Comparison of ENCODE assay signal across 7 mouse cellular contexts in the genomic region with DNA sequence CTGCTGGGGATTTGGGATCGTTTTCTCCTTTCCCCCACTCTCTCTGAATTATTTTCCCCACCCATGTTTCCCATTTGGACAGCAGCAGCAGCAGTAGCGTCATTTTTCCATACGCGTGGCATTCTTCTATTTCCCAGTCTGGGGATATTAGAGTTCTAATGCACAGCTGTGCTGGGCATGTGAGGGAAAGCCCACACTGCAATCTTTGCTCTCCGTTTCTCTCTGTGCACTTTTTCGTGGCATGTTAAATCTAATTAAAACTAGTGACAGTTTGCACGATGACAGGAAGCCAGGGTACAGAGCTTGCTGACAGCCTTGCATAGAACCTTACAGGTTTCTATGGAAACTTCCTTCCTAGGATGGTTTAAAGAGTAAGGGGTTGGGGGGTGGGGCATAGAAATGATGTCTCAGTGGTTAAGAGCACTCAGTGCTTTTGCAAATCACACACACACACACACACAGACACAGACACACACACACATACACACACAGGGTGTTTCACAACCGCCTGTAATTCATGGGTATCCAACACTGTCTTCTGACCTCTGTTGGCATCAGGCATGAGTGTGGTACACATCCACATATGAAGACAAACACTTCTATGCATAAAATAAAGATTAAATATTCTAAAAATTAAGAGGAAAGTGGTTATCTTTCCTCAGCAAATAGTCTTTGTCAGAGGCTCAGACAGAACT. TPM values are rescaled to one million over a fixed set of nuclear protein-coding genes. Genes with fewer than 3 reads are reported as not detected.
DNase-seq lines count a peak whose midpoint lies in the region; ATAC-seq and TF ChIP-seq lines count a peak whose summit lies in the region.

No protein-coding gene starts in this region.

- H3K27me3 ChIP-seq in liver, embryonic 12.5 days (replicated peaks): peaks cover 11% of the 10 kb centered on the region
- H3K27me3 ChIP-seq in liver, postnatal 0 days (ENCODE audit: insufficient read depth, low read length): no peaks in the 10 kb centered on the region
- H3K27me3 ChIP-seq in embryonic facial prominence, embryonic 12.5 days: no peaks in the 10 kb centered on the region
- no peaks in the 10 kb centered on the region for H3K27me3 ChIP-seq in forebrain, postnatal 0 days (ENCODE audit: insufficient read depth, low read length)
- no peaks in the 10 kb centered on the region for H3K27me3 ChIP-seq in midbrain, embryonic 16.5 days (ENCODE audit: control insufficient read depth, insufficient read depth, low read depth, low read length)

- TF ChIP-seq EP300 in liver, postnatal 0 days (IDR thresholded peaks at IDR 0.05; ENCODE audit: low read depth): no peak

- H3K4me2 ChIP-seq in liver, embryonic 12.5 days: peak overlapping the region; percentile 60; the same call in 1 of the 2 replicates
- no peak overlapping the region; the same call in 1 of the 2 replicates for H3K4me2 ChIP-seq in liver, postnatal 0 days (ENCODE audit: low read depth, low read length)
- peak overlapping the region; percentile 27 for H3K4me2 ChIP-seq in embryonic facial prominence, embryonic 12.5 days (replicated peaks)
- H3K4me2 ChIP-seq in forebrain, postnatal 0 days (ENCODE audit: low read depth): peak overlapping the region; percentile 23
- peak overlapping the region; percentile 8; the same call in 1 of the 2 replicates for H3K4me2 ChIP-seq in midbrain, embryonic 16.5 days (ENCODE audit: low read length)

- no peak for TF ChIP-seq CTCF in liver, postnatal 0 days (IDR thresholded peaks at IDR 0.05; ENCODE audit: low read depth)
- no peak for TF ChIP-seq CTCF in forebrain, postnatal 0 days (IDR thresholded peaks at IDR 0.05; ENCODE audit: low read depth)

- no peak overlapping the region for H3K27ac ChIP-seq in liver, embryonic 12.5 days
- H3K27ac ChIP-seq in liver, postnatal 0 days (ENCODE audit: low read depth): no peak overlapping the region
- H3K27ac ChIP-seq in embryonic facial prominence, embryonic 12.5 days: 0 out of 2 replicates have a peak overlapping the region, but pooled peaks have one; percentile 30
- peak overlapping the region; percentile 82 for H3K27ac ChIP-seq in forebrain, postnatal 0 days (ENCODE audit: low read depth, low read length)
- H3K27ac ChIP-seq in midbrain, embryonic 16.5 days (ENCODE audit: low read length): peak overlapping the region; percentile 44

- no peaks in the 10 kb centered on the region for H3K9me3 ChIP-seq in liver, embryonic 12.5 days (replicated peaks)
- H3K9me3 ChIP-seq in liver, postnatal 0 days (ENCODE audit: low read length): no peaks in the 10 kb centered on the region
- no peaks in the 10 kb centered on the region for H3K9me3 ChIP-seq in embryonic facial prominence, embryonic 12.5 days
- H3K9me3 ChIP-seq in forebrain, postnatal 0 days (ENCODE audit: low read length): no peaks in the 10 kb centered on the region
- H3K9me3 ChIP-seq in midbrain, embryonic 16.5 days (replicated peaks; ENCODE audit: control insufficient read depth, low read length, poor library complexity, severe bottlenecking): no peaks in the 10 kb centered on the region

- H3K4me1 ChIP-seq in liver, embryonic 12.5 days: peaks cover 13% of the 10 kb centered on the region
- H3K4me1 ChIP-seq in liver, postnatal 0 days (ENCODE audit: insufficient read depth): peaks cover 8% of the 10 kb centered on the region
- peaks cover 14% of the 10 kb centered on the region; the same call in 1 of the 2 replicates for H3K4me1 ChIP-seq in embryonic facial prominence, embryonic 12.5 days
- H3K4me1 ChIP-seq in forebrain, postnatal 0 days (ENCODE audit: insufficient read depth): 0 out of 2 replicates have a peak, but pooled peaks cover 12% of the 10 kb centered on the region
- peaks cover 4% of the 10 kb centered on the region for H3K4me1 ChIP-seq in midbrain, embryonic 16.5 days (ENCODE audit: control insufficient read depth, insufficient read depth, low read length)

- no peak for DNase-seq in liver, postnatal 0 days
- DNase-seq in forebrain, postnatal 0 days: peak; percentile 75
- DNase-seq in ovary, postnatal 10 days (ENCODE audit: low spot score): no peak
- DNase-seq in left cerebral cortex, adult 9 months (ENCODE audit: low spot score in 2 of 2): no peak

- no peak overlapping the region for H3K4me3 ChIP-seq in liver, embryonic 12.5 days
- no peak overlapping the region for H3K4me3 ChIP-seq in liver, postnatal 0 days (ENCODE audit: low read depth, low read length)
- no peak overlapping the region for H3K4me3 ChIP-seq in embryonic facial prominence, embryonic 12.5 days
- no peak overlapping the region for H3K4me3 ChIP-seq in forebrain, postnatal 0 days (ENCODE audit: low read depth, low read length)
- no peak overlapping the region for H3K4me3 ChIP-seq in midbrain, embryonic 16.5 days (ENCODE audit: low read depth, low read length)

- no peak for ATAC-seq in liver, embryonic 12.5 days
- ATAC-seq in liver, postnatal 0 days: no peak
- peak; percentile 52; the same call in 1 of the 2 replicates for ATAC-seq in embryonic facial prominence, embryonic 12.5 days (ENCODE audit: insufficient number of reproducible peaks, insufficient read depth, low FRiP score, low TSS enrichment)
- peak; percentile 95 for ATAC-seq in forebrain, postnatal 0 days
- peak; percentile 86 for ATAC-seq in midbrain, embryonic 16.5 days

- 61% methylated on average over 8 of the region's 8 CpGs for WGBS in liver, embryonic 12.5 days (ENCODE audit: insufficient replicate concordance)
- WGBS in liver, postnatal 0 days (ENCODE audit: insufficient replicate concordance): 50% methylated on average over 8 of the region's 8 CpGs
- 44% methylated on average over 8 of the region's 8 CpGs for WGBS in embryonic facial prominence, embryonic 12.5 days
- 42% methylated on average over 8 of the region's 8 CpGs for WGBS in forebrain, postnatal 0 days
- 50% methylated on average over 8 of the region's 8 CpGs for WGBS in midbrain, embryonic 16.5 days

- no peaks in the 10 kb centered on the region for H3K36me3 ChIP-seq in liver, embryonic 12.5 days
- H3K36me3 ChIP-seq in liver, postnatal 0 days (replicated peaks; ENCODE audit: insufficient read depth, low read length): no peaks in the 10 kb centered on the region
- no peaks in the 10 kb centered on the region for H3K36me3 ChIP-seq in embryonic facial prominence, embryonic 12.5 days
- H3K36me3 ChIP-seq in forebrain, postnatal 0 days (ENCODE audit: insufficient read depth): no peaks in the 10 kb centered on the region
- no peaks in the 10 kb centered on the region for H3K36me3 ChIP-seq in midbrain, embryonic 16.5 days (ENCODE audit: control insufficient read depth, insufficient read depth, low read length)

- no peak overlapping the region for H3K9ac ChIP-seq in liver, embryonic 12.5 days
- H3K9ac ChIP-seq in liver, postnatal 0 days (replicated peaks): no peak overlapping the region
- H3K9ac ChIP-seq in embryonic facial prominence, embryonic 12.5 days: no peak overlapping the region
- H3K9ac ChIP-seq in forebrain, postnatal 0 days: peak overlapping the region; percentile 33; the same call in 1 of the 2 replicates
- H3K9ac ChIP-seq in midbrain, embryonic 16.5 days (ENCODE audit: low read depth, low read length): no peak overlapping the region

RNA-seq across cellular contexts. Expression of gene Fam198b, which starts 3.0 kb away (rescaled TPM):
- 3.9 and 4.2 TPM in 2 replicates for polyA plus RNA-seq in liver, embryonic 12.5 days (2016; fragmentation: Nextera tagmentation; extraction: Ambion mirVana)
- polyA plus RNA-seq in liver, postnatal 0 days (2015; fragmentation: Nextera tagmentation; extraction: Ambion mirVana): 0.35 and 0.47 TPM in 2 replicates
- polyA plus RNA-seq in embryonic facial prominence, embryonic 12.5 days (2016; fragmentation: Nextera tagmentation; extraction: Ambion mirVana): 5.5 and 6.6 TPM in 2 replicates
- total RNA-seq in forebrain, postnatal 0 days (2014; rRNA removed): 1.3 and 2.1 TPM in 2 replicates
- 0.87 and 1.1 TPM in 2 replicates for polyA plus RNA-seq in forebrain, postnatal 0 days (2015; fragmentation: Nextera tagmentation; extraction: Ambion mirVana)
- polyA plus RNA-seq in midbrain, embryonic 16.5 days (2015; fragmentation: Nextera tagmentation; extraction: Ambion mirVana): 0.59 and 0.80 TPM in 2 replicates

RNA-seq across cellular contexts. Expression of gene Tmem144, which starts 34.7 kb away (rescaled TPM):
- polyA plus RNA-seq in liver, embryonic 12.5 days (2016; fragmentation: Nextera tagmentation; extraction: Ambion mirVana): 2.2 and 2.5 TPM in 2 replicates
- 1.2 and 2.0 TPM in 2 replicates for polyA plus RNA-seq in liver, postnatal 0 days (2015; fragmentation: Nextera tagmentation; extraction: Ambion mirVana)
- 2.5 and 3.2 TPM in 2 replicates for polyA plus RNA-seq in embryonic facial prominence, embryonic 12.5 days (2016; fragmentation: Nextera tagmentation; extraction: Ambion mirVana)
- 1.00 and 1.2 TPM in 2 replicates for total RNA-seq in forebrain, postnatal 0 days (2014; rRNA removed)
- 1.4 and 2.6 TPM in 2 replicates for polyA plus RNA-seq in forebrain, postnatal 0 days (2015; fragmentation: Nextera tagmentation; extraction: Ambion mirVana)
- polyA plus RNA-seq in midbrain, embryonic 16.5 days (2015; fragmentation: Nextera tagmentation; extraction: Ambion mirVana): 1.2 and 1.3 TPM in 2 replicates

Comparison
In these comparisons a context has a peak if more than half of its experiments do, and no peak if none do; other contexts are left out.
1. ATAC-seq: peak in embryonic facial prominence, embryonic 12.5 days (single experiment), forebrain, postnatal 0 days (single experiment) and midbrain, embryonic 16.5 days (single experiment); none in liver, embryonic 12.5 days (single experiment) and liver, postnatal 0 days (single experiment).
2. H3K27ac ChIP-seq: peak in embryonic facial prominence, embryonic 12.5 days (single experiment), forebrain, postnatal 0 days (single experiment) and midbrain, embryonic 16.5 days (single experiment); none in liver, embryonic 12.5 days (single experiment) and liver, postnatal 0 days (single experiment).